Mouse (Mus musculus) midbrain, postnatal 0 days (tissue): ENCODE measurements around the gene Limch1. TPM values are rescaled to one million over a fixed set of nuclear protein-coding genes. Genes with fewer than 3 reads are reported as not detected.

Experiments used
- ATAC-seq: fragments of 200-750 bp; cut with Nextera tagmentation; 2 replicates; pipeline ENCODE4 v1.8.0; 2017; ENCODE audit warnings: moderate number of reproducible peaks, mild to moderate bottlenecking, moderate TSS enrichment, moderate library complexity; ENCODE audit not compliant: low FRiP score
- DNase-seq: peaks from one replicate; pipeline ENCODE4 v3.0.0-alpha.2; 2015; ENCODE audit warnings: low spot score
- H3K27ac ChIP-seq: fragments of 300-500 bp; sonication (generic); 2 replicates; pipeline ENCODE4 v1.5.1; 2014; ENCODE audit warnings: low read depth, mild to moderate bottlenecking, low read length, mixed read lengths
- H3K27me3 ChIP-seq: fragments of 300-500 bp; sonication (generic); 2 replicates; pipeline ENCODE4 v1.6.1; 2014; ENCODE audit warnings: low read length, control low read depth, mixed read lengths; ENCODE audit not compliant: insufficient read depth
- H3K36me3 ChIP-seq: fragments of 300-500 bp; sonication (generic); 2 replicates; pipeline ENCODE4 v1.6.1; 2014; ENCODE audit warnings: low read length, control low read depth, mixed read lengths; ENCODE audit not compliant: insufficient read depth
- H3K4me1 ChIP-seq: fragments of 300-500 bp; sonication (generic); 2 replicates; pipeline ENCODE4 v1.6.1; 2014; ENCODE audit warnings: mild to moderate bottlenecking, control low read depth, antibody characterized with exemption, low read length, mixed read lengths; ENCODE audit not compliant: insufficient read depth
- H3K4me2 ChIP-seq: fragments of 300-500 bp; sonication (generic); 2 replicates; pipeline ENCODE4 v1.6.1; 2014; ENCODE audit warnings: low read depth, mild to moderate bottlenecking, low read length, mixed read lengths; ENCODE audit not compliant: poor library complexity, severe bottlenecking
- H3K4me3 ChIP-seq: fragments of 300-500 bp; sonication (generic); 2 replicates; pipeline ENCODE4 v1.5.1; 2014; ENCODE audit warnings: low read depth, mild to moderate bottlenecking, low read length, moderate library complexity
- H3K9ac ChIP-seq: fragments of 300-500 bp; sonication (generic); replicated peaks from 2 replicates; pipeline ENCODE4 v1.6.1; 2014; ENCODE audit warnings: mild to moderate bottlenecking, low read length, moderate library complexity, mixed read lengths; ENCODE audit not compliant: poor library complexity, severe bottlenecking
- H3K9me3 ChIP-seq: fragments of 300-500 bp; sonication (generic); 2 replicates; pipeline ENCODE4 v1.6.1; 2016; ENCODE audit warnings: low read length, control low read depth
- CTCF ChIP-seq: IDR thresholded peaks from 2 replicates; pipeline ENCODE4 v1.5.1; 2016; ENCODE audit warnings: antibody characterized with exemption, mild to moderate bottlenecking
- WGBS: fragments of 180-500 bp; shearing (Covaris S2); extraction: QIAGEN DNeasy Blood & Tissue Kit; methylation state at CpG from one replicate; pipeline ENCODE4 v1.1.7; 2014; 5-methylcytosine and 5-hydroxymethylcytosine counted together
- polyA plus RNA-seq: library from polyadenylated mRNA; unstranded; fragments of >200 nt; fragmentation: Nextera tagmentation; extraction: Ambion mirVana; gene quantifications from 2 replicates; pipeline ENCODE4 v1.2.1, GENCODE M21; 2015
- total RNA-seq: library from RNA; depleted of rRNA; stranded (reverse); fragments of >200 nt; gene quantifications from 2 replicates; pipeline ENCODE4 v1.2.3, GENCODE M21; 2014; rRNA removed

Gene Limch1
- total RNA-seq (97.8 and 119 TPM in 2 replicates), polyA plus RNA-seq (46.6 and 46.7 TPM in 2 replicates)

GRCm38 (mm10) chr5:66745390-66745995, at the start of gene Limch1:
Gene Limch1 (plus strand): TSS chr5:66745827.
- Histone ChIP-seq H3K4me2 (peak within 1 kb of the TSS; percentile 87), H3K36me3 (no peaks in the 10 kb centered on the region), H3K4me1 (peaks cover 13% of the 10 kb centered on the region; the same call in 1 of the 2 replicates), H3K9ac (peak within 1 kb of the TSS; percentile 87), H3K4me3 (peak within 1 kb of the TSS; percentile 81), H3K27me3 (no peaks in the 10 kb centered on the region), H3K27ac (peak within 1 kb of the TSS; percentile 92), H3K9me3 (no peaks in the 10 kb centered on the region)
- no peak for TF ChIP-seq CTCF
- ATAC-seq (peak; percentile 86), DNase-seq (peak; percentile 55)
- 2% methylated on average over 30 of the region's 50 CpGs for WGBS

- Histone ChIP-seq H3K9ac (no peak overlapping the region), H3K36me3 (no peaks in the 10 kb centered on the region), H3K9me3 (no peaks in the 10 kb centered on the region), H3K27me3 (no peaks in the 10 kb centered on the region), H3K4me2 (no peak overlapping the region), H3K4me3 (no peak overlapping the region), H3K27ac (no peak overlapping the region), H3K4me1 (no peaks in the 10 kb centered on the region)
- ATAC-seq (no peak), DNase-seq (peak; percentile 88)
- peak; percentile 91 for TF ChIP-seq CTCF
These were observed 48.5 kb upstream of the Limch1 start for GRCm38 (mm10) chr5:66697119-66697518.

GRCm38 (mm10) chr5:66699911-66700310, 45.7 kb upstream of the Limch1 start:
- H3K4me2 ChIP-seq = no peak overlapping the region
- no peak for ATAC-seq
- no peaks in the 10 kb centered on the region for H3K27me3 ChIP-seq
- no peak overlapping the region for H3K4me3 ChIP-seq
- no peaks in the 10 kb centered on the region for H3K9me3 ChIP-seq
- no peak for DNase-seq
- no peak overlapping the region for H3K9ac ChIP-seq
- TF ChIP-seq CTCF = no peak
- no peak overlapping the region for H3K27ac ChIP-seq
- 74% methylated on average over 6 of the region's 6 CpGs for WGBS
- H3K4me1 ChIP-seq = no peaks in the 10 kb centered on the region
- no peaks in the 10 kb centered on the region for H3K36me3 ChIP-seq

GRCm38 (mm10) chr5:66701951-66702350, 43.7 kb upstream of the Limch1 start:
- H3K9ac ChIP-seq = no peak overlapping the region
- H3K27me3 ChIP-seq = no peaks in the 10 kb centered on the region
- no peak overlapping the region for H3K4me3 ChIP-seq
- no peak overlapping the region for H3K4me2 ChIP-seq
- TF ChIP-seq CTCF = no peak
- no peaks in the 10 kb centered on the region for H3K36me3 ChIP-seq
- no peak for DNase-seq
- 81% methylated on average over 4 of the region's 4 CpGs for WGBS
- no peak overlapping the region for H3K27ac ChIP-seq
- no peak for ATAC-seq
- H3K4me1 ChIP-seq = no peaks in the 10 kb centered on the region
- no peaks in the 10 kb centered on the region for H3K9me3 ChIP-seq

- H3K9ac ChIP-seq = no peak overlapping the region
- WGBS = 48% methylated on average over 10 of the region's 10 CpGs
- TF ChIP-seq CTCF = no peak
- no peaks in the 10 kb centered on the region for H3K36me3 ChIP-seq
- H3K4me2 ChIP-seq = no peak overlapping the region
- no peak overlapping the region for H3K27ac ChIP-seq
- no peaks in the 10 kb centered on the region for H3K4me1 ChIP-seq
- no peaks in the 10 kb centered on the region for H3K27me3 ChIP-seq
- ATAC-seq (no peak), DNase-seq (no peak)
- H3K9me3 ChIP-seq = no peaks in the 10 kb centered on the region
- no peak overlapping the region for H3K4me3 ChIP-seq
These were observed 42.2 kb upstream of the Limch1 start for GRCm38 (mm10) chr5:66703317-66704004.

GRCm38 (mm10) chr5:66707859-66708258, 37.8 kb upstream of the Limch1 start:
- H3K36me3 ChIP-seq = no peaks in the 10 kb centered on the region
- no peak overlapping the region for H3K4me3 ChIP-seq
- no peaks in the 10 kb centered on the region for H3K4me1 ChIP-seq
- ATAC-seq (no peak), DNase-seq (no peak)
- H3K9ac ChIP-seq = no peak overlapping the region
- no peak overlapping the region for H3K27ac ChIP-seq
- 80% methylated on average over 5 of the region's 5 CpGs for WGBS
- TF ChIP-seq CTCF = no peak
- H3K27me3 ChIP-seq = no peaks in the 10 kb centered on the region
- H3K4me2 ChIP-seq = no peak overlapping the region
- no peaks in the 10 kb centered on the region for H3K9me3 ChIP-seq
